Mouse (Mus musculus) adrenal gland, postnatal 36 days (tissue): Measurements from ENCODE around the gene Irf9. TPM values are rescaled to one million over a fixed set of nuclear protein-coding genes. Genes with fewer than 3 reads are reported as not detected.

Source experiments
- DNase-seq, 2 experiments: peaks; one replicate each; pipeline ENCODE4 v3.0.0; 2021; ENCODE audit warnings: mixed read lengths in 1 of 2
- total RNA-seq, 2 experiments: library from RNA; stranded (reverse); gene quantifications; 2 replicates each; pipeline ENCODE4 v1.2.3; 2021

Irf9 gene
- total RNA-seq, 2 experiments from 2014 or later, result 30.3 to 30.6 TPM

DNA sequence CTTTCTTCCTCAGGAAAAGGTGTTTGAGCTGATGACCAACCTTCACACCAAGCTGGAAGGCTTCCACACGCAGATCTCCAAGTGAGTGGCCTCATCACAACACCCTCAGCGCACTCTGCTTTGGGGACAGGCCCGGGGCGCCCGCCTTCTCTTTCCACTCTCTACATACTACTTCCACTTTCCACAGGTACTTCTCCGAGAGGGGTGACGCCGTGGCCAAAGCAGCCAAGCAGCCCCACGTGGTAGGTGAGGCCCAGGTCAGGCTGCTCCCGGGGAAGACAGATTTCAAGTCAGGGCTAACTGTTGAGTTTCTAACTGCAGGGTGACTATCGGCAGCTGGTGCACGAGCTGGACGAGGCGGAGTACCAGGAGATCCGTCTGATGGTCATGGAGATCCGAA is 22.6 kb upstream of the Irf9 start:
- no peak for DNase-seq

DNA sequence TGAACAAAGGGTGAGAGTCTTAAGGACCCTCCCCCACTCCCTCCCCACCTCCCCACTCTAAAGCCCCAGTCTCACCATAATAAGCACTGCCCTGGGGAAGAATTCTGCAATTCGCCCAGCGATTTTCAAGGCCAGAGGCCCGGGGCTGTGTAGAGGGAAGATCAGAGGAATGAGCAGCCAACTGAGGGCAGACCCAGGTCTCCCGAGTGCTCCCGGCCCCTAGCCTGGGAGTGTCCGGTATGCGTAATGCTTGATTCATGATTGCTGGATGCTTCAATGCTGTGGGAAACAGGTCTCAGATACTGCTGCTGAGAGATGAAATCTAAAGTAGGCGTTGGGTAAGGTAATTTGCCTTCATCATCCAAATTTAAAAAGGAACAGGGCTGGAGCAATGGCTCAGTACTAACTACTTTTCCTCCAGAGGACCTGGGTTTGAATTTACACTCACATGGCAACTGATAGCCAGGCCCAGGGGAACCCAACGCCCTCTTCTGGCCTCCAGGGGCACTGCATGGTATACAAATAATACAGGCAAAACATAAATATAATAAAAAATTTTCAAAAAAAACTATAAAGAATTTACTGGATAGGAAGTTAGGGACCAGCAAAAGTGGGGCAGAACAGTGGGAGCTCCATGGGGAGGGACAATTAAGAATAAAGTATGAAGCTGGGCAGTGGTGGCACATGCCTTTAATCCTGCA is 21.2 kb upstream of the Irf9 start:
- DNase-seq, result peak; percentile 31 to 47

DNA sequence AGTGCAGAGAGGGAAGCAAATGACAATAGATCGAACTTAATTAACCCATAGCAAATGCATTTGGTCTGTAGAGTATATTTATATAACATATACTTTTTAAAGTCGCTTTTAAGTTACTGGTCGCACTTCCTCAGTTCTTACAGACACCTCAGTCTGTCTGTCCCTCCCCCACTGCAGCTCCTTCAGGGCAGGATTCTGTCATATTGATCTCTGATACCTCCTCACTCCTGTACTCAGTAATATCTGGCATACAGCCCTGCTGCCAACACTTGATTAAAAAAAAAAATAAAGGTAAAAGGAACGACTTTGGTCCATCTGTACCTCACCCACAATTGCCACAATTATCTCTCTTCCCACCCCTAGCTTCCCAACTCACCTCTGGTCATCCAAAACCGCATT is 19.1 kb upstream of the Irf9 start:
- no peak for DNase-seq

DNA sequence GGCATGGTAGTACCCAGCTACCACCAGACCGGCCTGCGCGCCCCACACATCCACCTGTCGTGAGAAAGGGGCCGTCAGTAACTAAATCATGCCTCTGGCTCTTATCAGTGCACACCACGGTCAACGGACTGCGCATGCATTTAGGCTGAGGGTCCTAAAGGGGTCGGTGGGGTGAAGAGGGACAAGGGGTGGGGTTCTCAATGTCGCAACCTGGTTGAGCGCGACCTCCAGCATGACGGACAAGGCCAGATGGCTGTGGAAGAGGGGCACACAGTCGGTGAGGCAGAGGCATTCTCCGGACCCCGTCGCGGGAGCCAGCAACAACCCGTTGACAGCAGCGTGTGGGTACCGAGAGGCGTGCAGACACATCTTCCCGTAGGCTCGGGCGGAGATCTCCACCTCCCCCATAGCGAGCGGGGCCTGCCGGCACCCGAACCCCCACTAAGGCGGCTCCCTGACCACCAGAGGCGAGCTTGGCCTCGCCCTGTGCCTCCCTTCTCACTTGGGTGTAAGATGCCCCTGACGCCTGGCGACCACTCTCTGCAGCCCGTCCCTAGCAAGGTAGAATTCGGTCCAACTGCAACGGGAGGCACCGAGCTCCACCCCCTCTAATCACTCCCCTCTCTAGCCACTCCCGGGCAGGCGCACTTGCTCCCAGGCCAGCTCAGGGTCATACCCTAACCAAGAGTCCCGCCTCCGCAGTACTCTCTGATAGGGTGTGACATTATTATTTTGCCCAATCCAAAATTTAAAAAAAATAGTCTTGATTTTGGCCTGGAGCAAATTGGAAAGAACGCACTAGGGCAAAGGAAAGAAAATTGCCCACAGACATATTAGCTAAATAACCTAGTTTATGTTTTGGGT is 18.4 kb upstream of the Irf9 start, which contains the start of gene Emc9:
TSS of gene Emc9 (minus strand) at position 601 of the 864 bp plus-strand sequence.
- DNase-seq, result peak; percentile 93 to 94

DNA sequence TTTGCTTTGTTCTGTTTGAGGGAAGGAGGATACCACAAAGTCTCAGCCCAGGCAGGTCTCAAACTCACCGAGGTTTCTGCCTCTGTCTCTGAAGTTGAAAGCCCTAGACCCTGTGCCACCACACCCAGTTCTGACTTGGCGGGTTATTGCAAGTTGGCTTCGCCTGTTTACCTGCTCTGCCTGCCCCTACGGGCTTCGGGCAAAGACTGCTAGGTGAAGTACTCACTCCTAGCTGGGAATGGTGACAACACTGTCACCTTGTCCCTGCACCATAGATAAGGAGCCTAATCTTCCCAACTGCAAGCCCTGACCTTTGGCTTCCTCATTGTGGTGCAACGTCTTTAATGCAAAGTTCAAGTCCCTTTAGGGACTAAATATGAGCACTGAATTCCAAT is 17.8 kb upstream of the Irf9 start:
- no peak for DNase-seq

DNA sequence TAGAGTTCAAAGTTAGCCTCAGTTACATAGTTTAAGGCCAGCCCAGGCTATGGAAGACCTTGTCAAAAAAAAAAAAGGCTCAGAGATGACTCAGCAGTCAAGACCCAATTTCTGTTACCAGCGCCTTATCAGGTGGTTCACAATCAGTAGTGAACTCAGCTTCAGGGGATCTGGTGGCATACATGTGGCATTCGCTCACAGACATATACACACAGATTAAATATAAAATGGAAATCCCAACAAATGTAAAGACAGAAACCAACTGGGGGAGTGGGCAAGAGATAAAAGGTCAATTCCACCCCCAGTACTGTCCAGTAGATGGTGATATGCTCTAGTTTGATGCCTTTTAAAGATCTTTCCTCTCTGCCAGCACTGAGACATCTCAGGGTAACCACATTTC is 17.2 kb upstream of the Irf9 start:
- no peak for DNase-seq

DNA sequence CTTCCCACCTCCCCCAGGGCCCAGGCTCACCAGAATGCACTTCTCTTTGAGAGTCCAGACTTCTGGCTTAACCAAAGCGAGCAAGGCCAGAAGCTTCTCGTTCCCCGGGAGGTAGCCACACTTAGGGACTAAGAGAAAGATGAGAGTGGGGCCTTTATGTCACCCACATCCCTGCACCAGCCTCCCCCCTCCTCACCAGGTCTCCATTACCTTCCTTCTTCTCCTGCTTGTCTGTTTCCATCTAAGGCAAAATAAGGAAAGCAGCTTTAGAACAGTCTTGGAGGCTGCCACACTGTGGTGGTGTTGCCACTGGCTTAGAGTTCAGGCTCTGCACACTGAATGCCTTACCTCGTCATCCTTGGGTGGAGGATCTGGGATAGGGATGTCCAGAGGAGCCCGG is 14.1 kb upstream of the Irf9 start:
- DNase-seq, result no peak

DNA sequence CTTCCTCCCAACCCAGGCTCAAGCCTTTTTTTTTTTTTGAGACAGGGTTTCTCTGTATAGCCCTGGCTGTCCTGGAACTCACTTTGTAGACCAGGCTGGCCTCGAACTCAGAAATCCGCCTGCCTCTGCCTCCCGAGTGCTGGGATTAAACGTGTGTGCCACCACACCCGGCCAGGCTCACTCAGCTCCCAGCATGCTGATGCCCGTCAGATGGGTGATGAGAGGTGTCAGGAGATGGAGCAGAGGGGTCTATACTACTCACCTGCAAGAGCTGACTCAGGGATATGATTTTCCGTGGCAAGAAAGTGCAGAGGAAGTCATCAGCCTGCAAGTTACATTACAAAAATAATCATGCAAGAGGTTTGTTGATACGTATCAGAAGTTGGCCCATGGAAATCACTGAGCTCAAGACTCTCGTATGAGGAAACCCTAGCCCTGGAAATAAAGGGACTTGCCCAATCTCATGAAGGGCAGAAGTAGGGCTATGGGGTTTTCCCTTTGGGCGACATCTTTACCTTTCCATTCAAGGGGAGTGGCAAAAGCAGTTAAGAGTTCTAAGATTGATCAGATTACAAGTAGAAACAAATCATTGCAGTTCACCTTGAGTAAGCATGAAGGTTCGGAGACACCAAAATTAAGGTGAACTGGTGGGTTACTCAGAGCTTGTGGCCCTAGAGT is 13.5 kb upstream of the Irf9 start:
- DNase-seq, result no peak

DNA sequence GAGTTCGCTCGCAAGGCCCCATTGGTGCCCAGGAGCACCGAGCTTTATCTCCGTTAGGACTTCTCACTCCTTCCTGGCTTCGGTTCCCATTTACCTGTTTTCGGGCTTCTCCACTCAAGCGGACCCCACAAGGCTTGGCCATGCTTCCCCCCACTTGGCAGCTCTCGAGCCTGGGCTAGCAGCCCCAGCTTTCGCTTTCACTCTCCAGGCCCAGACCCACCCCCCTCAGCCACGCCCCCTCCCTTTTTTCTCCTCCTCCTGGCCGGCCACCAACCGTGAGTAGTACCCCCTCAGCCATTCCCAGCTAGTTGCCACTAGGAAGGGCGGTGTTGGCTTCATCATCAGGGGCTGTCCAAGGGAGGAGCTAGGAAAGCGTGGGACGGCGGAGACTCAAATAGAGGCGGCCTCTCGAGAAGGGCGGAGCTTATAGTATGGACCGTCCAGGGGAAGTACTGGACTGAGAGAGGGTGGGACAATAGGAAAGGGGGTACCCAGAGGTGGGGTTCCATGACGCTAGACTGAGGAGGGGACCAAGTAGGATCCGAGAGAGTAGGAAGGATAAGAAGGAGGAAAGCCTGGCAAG is 12.5 kb upstream of the Irf9 start, which contains the start of gene Psme2:
TSS of gene Psme2 (minus strand) at position 366 of the 583 bp plus-strand sequence.
- peak; percentile 94 to 95 for DNase-seq

DNA sequence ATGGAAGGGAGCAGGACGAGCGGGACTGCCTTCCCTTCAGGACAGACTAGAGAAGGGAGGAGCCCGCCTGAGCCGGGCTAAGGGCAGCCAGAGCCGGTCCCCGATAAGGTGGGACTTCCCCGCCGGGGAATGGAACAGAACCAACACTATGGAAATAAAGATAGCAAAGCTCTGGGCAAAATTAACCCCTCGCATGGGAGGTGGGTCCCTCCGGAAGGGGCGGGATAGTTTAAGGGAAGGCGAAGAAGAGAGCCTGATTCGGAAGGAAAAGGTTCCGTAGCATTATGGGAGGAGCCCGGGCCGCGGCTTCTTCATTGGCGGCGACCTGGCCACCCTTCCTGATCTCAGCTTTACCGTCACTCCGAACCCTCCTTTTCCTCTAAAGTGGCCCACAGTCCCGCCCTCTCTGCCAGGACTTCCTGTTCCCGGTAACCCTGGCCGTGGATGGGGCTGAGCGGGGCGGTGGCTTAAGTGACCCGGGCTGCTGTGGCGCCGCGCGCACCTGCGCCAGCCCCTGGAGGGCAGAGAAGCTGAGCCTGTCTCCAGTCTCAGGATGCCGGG is 12.0 kb upstream of the Irf9 start, which contains the start of gene Rnf31:
TSS of gene Rnf31 (plus strand) at position 378 of the 561 bp plus-strand sequence.
- peak; percentile 96 to 97 for DNase-seq

DNA sequence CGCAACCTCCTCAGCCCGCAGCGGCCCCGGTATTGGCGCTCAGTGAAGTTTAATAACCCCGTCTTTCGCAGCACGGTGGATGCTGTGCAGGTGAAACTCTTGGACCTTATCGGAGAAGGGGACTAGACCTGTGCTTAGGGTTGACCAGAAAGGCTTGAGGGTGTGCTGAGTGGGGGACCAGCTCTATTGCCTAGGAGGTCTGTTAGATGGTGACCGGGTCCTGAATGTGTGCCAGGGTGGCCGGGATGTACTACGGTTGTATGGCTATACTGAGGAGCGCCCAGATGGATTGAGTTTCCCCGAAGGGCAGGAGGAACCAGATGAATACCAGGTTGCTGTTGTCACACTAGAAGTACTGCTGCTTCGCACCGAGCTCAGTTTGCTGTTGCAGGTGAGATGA is 11.1 kb upstream of the Irf9 start:
- DNase-seq, result no peak

DNA sequence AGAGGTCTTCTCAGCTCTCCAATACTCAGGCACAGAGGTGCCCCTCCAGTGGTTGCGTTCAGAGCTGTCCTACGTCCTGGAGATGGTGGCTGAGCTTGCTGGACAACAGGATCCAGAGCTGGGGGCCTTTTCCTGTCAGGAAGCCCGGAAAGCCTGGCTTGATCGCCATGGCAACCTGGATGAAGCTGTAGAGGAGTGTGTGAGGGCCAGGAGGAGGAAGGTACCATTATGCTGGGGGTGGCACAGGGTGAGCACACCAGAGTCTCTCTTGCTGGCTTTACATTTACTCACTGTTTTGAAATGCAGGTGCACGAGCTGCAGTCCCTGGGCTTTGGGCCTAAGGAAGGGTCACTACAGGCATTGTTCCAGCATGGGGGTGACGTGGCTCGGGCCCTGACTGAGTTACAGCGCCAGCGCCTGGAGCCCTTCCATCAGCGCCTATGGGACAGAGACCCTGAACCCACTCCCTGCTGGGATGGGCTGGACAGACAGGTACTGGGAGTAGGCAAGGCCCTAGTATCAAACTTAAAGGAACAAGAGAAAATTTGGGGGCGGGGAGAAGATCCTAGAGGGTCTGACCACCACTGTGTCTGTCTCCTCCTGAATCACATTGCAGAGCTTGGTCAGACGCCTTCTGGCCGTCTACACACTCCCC is 7.2 kb upstream of the Irf9 start:
- no peak for DNase-seq

DNA sequence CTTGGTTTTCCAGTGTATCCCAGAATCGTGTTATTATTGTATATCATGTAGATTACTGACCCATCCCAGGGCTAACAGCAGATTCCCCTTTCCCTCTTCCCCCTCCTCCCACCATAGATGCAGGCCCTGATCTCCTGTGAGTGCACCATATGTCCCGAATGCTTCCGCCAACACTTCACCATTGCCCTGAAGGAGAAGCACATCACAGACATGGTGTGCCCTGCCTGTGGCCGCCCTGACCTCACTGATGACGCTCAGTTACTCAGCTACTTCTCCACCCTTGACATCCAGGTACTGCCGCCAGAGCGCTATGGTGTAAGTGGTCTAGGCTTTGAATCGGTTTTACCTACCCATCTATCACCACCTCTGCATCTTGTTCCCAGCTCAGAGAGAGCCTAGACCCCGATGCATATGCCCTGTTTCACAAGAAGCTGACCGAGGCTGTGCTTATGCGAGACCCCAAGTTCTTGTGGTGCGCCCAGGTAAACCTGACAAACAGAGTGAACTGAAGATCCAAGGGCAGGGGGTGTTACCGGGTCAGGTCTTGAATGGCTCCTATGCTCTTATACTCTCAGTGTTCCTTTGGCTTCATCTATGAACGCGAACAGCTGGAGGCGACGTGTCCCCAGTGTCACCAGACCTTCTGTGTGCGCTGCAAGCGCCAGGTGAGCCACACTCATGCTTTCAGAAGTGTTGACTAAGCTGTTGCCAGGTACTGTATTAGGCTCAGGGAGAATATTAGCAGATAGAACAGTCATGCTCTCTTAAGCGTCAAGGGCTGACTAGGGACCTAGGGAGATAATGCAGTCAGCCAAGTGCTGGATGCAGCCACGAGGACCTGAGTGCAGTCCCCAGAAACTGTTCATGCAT is 4.6 kb upstream of the Irf9 start:
- no peak for DNase-seq

DNA sequence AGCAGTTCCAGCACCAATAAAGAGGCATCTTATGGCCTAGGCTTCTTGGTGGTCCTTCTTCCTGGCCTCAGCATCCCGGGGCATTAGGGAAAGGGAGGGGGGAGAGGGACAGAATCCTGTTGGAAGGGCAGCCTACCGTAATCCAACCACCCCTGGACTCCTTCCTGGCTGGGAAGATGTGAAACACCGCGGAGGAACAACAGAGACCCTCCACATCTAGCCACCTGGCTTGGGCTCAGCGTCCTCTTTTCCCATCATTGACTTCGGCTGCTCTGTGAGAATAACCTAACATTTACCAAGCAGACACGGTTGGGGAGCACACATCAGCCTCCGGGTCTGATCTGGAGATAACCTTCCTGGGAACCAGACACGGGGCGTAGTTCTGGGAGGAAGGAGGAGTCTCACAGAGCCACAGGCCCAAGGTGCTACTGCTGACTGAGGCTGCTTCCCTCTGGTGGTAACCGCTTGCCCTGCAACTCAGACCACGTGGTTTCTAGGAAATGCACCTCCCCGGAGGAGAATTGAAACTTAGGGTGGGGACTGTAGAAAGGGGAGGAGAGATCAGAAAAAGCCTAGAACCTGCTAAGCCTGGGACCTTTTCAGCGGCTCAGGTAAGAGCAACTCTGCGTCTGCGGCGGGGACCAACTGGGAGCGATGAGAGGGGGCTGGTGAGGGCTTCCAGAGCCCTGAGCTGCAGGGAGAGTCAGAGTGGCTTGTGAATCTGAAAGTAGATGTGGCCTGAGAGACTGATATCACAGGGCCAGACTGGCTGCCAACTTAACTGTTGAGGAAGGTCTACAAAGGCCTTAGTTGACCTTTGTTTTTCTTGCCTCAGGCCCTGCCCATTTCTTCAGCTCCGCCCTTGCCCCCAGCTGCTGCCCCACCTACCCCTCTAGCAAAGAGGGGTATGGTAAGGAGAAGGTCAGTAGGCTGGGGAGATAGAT is 534 bp downstream of the Irf9 start:
- DNase-seq, result peak; percentile 93 to 94

DNA sequence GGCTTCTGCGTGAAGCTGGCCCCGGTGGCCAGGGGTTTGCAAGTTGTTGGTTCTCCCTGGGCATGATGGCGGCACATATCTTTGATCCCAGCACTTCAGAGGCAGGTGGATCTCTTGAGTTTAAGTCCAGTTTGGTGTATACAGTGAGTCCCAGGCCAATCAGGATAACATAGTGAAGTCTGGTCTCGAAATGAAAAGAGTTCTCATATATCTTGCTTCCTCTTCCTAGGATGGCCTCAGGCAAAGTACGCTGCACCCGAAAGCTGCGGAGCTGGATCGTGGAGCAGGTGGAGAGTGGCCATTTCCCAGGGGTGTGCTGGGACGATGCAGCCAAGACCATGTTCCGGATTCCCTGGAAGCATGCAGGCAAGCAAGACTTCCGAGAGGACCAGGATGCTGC is 1.5 kb downstream of the Irf9 start:
- no peak for DNase-seq

DNA sequence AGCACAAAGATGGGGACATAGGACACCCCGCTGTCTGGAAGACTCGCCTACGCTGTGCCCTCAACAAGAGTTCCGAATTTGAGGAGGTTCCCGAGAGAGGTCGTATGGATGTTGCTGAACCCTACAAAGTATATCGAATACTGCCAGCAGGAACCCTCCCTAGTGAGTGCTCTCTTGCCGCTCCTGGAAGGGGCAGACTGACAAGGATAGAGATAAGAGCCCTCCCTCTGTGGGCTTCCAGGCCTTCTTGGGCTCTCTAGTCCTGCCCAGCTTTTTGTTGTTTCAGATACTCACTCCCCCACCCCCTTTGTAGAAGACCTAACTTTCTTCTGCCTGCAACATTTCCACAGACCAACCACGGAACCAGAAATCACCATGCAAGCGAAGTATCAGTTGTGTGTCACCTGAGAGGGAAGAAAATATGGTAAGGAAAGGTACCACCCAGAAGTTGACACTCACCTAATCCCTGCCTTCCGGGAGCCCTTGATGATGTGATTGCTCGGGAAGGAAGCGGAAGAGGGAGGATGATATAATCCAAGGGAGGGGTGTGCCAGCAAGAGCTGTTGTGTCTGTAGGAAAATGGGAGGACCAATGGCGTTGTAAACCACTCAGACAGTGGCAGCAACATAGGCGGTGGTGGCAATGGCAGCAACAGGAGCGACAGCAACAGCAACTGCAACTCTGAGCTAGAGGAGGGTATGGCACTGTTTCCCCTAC is 2.5 kb downstream of the Irf9 start:
- no peak for DNase-seq

DNA sequence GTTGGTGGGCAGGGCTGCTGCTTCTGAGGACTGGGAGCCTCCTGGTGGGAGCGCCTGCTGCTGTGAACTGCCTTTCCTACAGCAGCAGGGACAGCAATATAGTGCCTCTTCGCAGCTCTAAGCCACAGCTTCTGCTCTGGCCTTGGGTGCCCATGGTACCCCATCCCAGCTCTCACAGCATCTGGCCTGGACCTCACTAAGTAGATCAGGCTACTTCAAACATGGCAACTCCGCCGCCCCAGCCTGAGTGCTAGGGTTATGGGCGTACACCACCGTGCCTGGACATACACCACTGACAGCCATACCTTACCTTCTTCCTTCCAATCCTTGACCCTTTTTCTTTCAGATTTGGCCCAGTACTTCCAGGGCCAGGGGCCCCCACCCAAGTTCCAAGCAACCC is 5.0 kb downstream of the Irf9 start:
- DNase-seq, result no peak

DNA sequence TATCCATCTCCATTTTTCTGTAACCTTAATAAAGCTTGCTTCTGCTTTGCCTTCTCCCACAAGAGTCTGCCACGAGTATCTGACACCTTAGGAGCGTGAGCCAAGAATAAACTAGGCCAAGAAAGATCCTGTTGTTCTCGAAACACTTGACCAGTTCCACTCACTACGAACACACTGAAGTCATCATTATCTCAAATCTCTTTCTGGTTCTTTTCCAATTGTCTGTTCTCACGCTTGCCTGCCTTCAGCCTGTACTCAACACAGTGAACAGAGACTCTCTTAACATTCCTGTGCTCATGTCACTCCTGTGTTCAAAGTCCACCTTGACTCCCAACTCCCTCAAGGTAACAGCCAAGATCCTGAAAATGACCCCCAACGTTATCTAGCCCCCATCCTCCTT is 10.0 kb downstream of the Irf9 start:
- no peak for DNase-seq
